In genomic region chr7:19792701-19793630, GRCm38 (mm10) we compare ENCODE assay signal across 1 mouse cellular context.
TF ChIP-seq lines count a peak whose summit lies in the region.

No protein-coding gene starts in this region.

TF ChIP-seq in CH12.LX, 34 proteins besides CTCF, POLR2A, EP300 and RAD21:
- TF ChIP-seq MAX (IDR thresholded peaks at IDR 0.05; ENCODE audit: low read length) (no peak; the same call in 1 of the 2 replicates), TBP (conservative IDR thresholded peaks at IDR 0.05; ENCODE audit: low read depth, low read length) (no peak), JUN (IDR thresholded peaks at IDR 0.05; ENCODE audit: insufficient read depth, low read depth, low read length) (peak; percentile 26; the same call in 1 of the 2 replicates), PAX5 (IDR thresholded peaks at IDR 0.05; ENCODE audit: low read length) (no peak), IRF4 (IDR thresholded peaks at IDR 0.05; ENCODE audit: low read depth, low read length) (peak; percentile 83), TCF12 (IDR thresholded peaks at IDR 0.05; ENCODE audit: low read depth, low read length) (peak; percentile 95), BHLHE40 (IDR thresholded peaks at IDR 0.05; ENCODE audit: low read depth, low read length) (peak; percentile 88; the same call in 1 of the 2 replicates), SIN3A (IDR thresholded peaks at IDR 0.05; ENCODE audit: low read length) (no peak; the same call in 1 of the 2 replicates), CHD2 (IDR thresholded peaks at IDR 0.05; ENCODE audit: low read length) (peak; percentile 29; the same call in 1 of the 2 replicates), ZNF384 (IDR thresholded peaks at IDR 0.05; ENCODE audit: low read depth, low read length) (no peak), MAFK (IDR thresholded peaks at IDR 0.05; ENCODE audit: insufficient replicate concordance, low read length) (no peak), POLR2AphosphoS2 (IDR thresholded peaks at IDR 0.05; ENCODE audit: low read depth, low read length) (no peak), MAZ (IDR thresholded peaks at IDR 0.05; ENCODE audit: low read depth, low read length) (peak; percentile 51; the same call in 1 of the 2 replicates), ZMIZ1 (IDR thresholded peaks at IDR 0.05; ENCODE audit: low read depth, low read length) (no peak), KAT2A (IDR thresholded peaks at IDR 0.05; ENCODE audit: insufficient replicate concordance, low read length) (no peak), MEF2A (IDR thresholded peaks at IDR 0.05; ENCODE audit: borderline replicate concordance, low read depth, low read length) (peak; percentile 66; the same call in 1 of the 2 replicates), ZC3H11A (IDR thresholded peaks at IDR 0.05; ENCODE audit: low read depth, low read length) (no peak), GABPA (IDR thresholded peaks at IDR 0.05; ENCODE audit: insufficient replicate concordance, low read depth, low read length) (no peak), ELF1 (IDR thresholded peaks at IDR 0.05; ENCODE audit: low read depth, low read length) (peak; percentile 40), SMC3 (IDR thresholded peaks at IDR 0.05; ENCODE audit: low read depth, low read length) (no peak), CHD1 (IDR thresholded peaks at IDR 0.05; ENCODE audit: low read depth, low read length) (no peak), ZKSCAN1 (IDR thresholded peaks at IDR 0.05; ENCODE audit: borderline replicate concordance, low read depth, low read length) (no peak), RCOR1 (conservative IDR thresholded peaks at IDR 0.05; ENCODE audit: low read depth, low read length) (peak; percentile 88; the same call in 1 of the 2 replicates), UBTF (IDR thresholded peaks at IDR 0.05; ENCODE audit: low read depth, low read length) (no peak), MXI1 (IDR thresholded peaks at IDR 0.05; ENCODE audit: low read depth, low read length) (peak; percentile 68), USF2 (conservative IDR thresholded peaks at IDR 0.05; ENCODE audit: low read depth, low read length) (no peak), E2F4 (IDR thresholded peaks at IDR 0.05; ENCODE audit: insufficient replicate concordance, low read depth, low read length) (no peak), MYC (IDR thresholded peaks at IDR 0.05; ENCODE audit: low read depth, low read length) (no peak; the same call in none of the 2 replicates), ETS1 (conservative IDR thresholded peaks at IDR 0.05; ENCODE audit: low read depth, low read length) (peak; percentile 81), JUND (conservative IDR thresholded peaks at IDR 0.05; ENCODE audit: low read depth, low read length) (0 out of 2 replicates have a peak, but pooled peaks have one; percentile 32), USF1 (IDR thresholded peaks at IDR 0.05; ENCODE audit: low read depth, low read length) (no peak), HCFC1 (IDR thresholded peaks at IDR 0.05; ENCODE audit: low read depth, low read length) (peak; percentile 54), NELFE (IDR thresholded peaks at IDR 0.05; ENCODE audit: low read depth, low read length) (0 out of 2 replicates have a peak, but pooled peaks have one; percentile 18), NRF1 (IDR thresholded peaks at IDR 0.05; ENCODE audit: low read depth, low read length) (no peak)
